Mouse (Mus musculus) gastrocnemius, postnatal 36 days (tissue): Measurements from ENCODE around the gene Mysm1. TPM values are rescaled to one million over a fixed set of nuclear protein-coding genes. Genes with fewer than 3 reads are reported as not detected.
A peak's percentile ranks its signal among the peaks of the same experiment; 100 is the strongest.

ENCODE experiments used
- DNase-seq, 2 experiments: peaks; one replicate each; pipeline ENCODE4 v3.0.0; 2022
- intact Hi-C: fragments of 180-260 bp; cut with DNase I; formaldehyde crosslinking; loops from one replicate; pipeline ENCODE4 v1.15.1; 2025
- long read RNA-seq, 2 experiments: library from polyadenylated mRNA; stranded (forward); transcript quantifications; one replicate each; pipeline ENCODE4 v2.0.0; 2021
- total RNA-seq, 2 experiments: library from RNA; stranded (reverse); gene quantifications; 2 replicates each; pipeline ENCODE4 v1.2.3; 2021

The Mysm1 gene
- total RNA-seq = 1 to 10 TPM; 7.2 to 9.6 TPM
- long read RNA-seq, experiment 1, partial matches to known transcripts = 1 of 3 reads
- long read RNA-seq, experiment 1, other reads (novel, unspliced or antisense) = 1 of 3 reads
- long read RNA-seq, experiment 2, partial matches to known transcripts = 0 of 2 reads
- long read RNA-seq, experiment 2, other reads (novel, unspliced or antisense) = 1 of 2 reads

- peak; percentile 88 to 92 for DNase-seq
- intact Hi-C loops = no loop called here
Observed at GRCm38 (mm10) chr4:94978590-94979499, at the start of gene Mysm1. Gene Mysm1, minus strand, starts transcription at chr4:94979100.

- no peak for DNase-seq
- intact Hi-C loops = no loop called here
Observed at GRCm38 (mm10) chr4:95025847-95026600, 47.1 kb upstream of the Mysm1 start.

DNA sequence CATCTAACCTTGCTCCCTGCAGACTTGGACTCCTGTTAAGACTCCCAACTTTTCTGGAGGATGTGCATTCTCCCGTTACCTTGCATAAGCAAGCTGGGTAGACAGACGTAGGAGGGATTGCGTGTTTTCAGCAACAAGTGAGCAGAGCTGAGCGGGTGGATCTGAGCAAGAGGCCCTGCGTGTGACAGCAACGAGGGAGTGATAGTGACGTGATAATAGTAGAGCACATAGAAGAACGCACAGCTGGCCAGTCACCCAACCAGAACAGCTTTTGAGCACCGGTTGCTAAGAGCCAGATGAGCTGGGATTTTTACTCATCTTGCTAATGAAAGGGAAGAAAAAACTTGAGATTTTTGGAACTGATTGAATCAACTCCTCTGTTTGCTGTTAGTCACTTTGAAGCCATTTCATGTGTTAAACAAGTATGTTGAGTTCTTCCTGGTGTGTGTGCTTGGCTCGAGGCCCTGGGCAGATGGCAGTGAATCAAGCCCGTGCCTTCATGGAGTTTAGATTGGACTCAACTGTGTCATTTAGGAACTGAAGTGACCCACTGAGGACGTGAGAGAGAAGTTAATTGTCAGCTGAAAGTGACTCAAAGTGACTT, 44.6 kb upstream of the Mysm1 start:
- DNase-seq = no peak
- intact Hi-C loops = no loop called here

- DNase-seq = no peak
- intact Hi-C loops = no loop called here
Observed at GRCm38 (mm10) chr4:95021649-95022637, 43.0 kb upstream of the Mysm1 start.

- no peak for DNase-seq
- intact Hi-C loops = no loop called here
Observed at GRCm38 (mm10) chr4:95020201-95020600, 41.3 kb upstream of the Mysm1 start.

GRCm38 (mm10) chr4:95018221-95018620, 39.3 kb upstream of the Mysm1 start:
- no peak for DNase-seq
- intact Hi-C loops = no loop called here

GRCm38 (mm10) chr4:95012706-95013105, 33.8 kb upstream of the Mysm1 start:
- DNase-seq = no peak
- intact Hi-C loops = no loop called here

DNA sequence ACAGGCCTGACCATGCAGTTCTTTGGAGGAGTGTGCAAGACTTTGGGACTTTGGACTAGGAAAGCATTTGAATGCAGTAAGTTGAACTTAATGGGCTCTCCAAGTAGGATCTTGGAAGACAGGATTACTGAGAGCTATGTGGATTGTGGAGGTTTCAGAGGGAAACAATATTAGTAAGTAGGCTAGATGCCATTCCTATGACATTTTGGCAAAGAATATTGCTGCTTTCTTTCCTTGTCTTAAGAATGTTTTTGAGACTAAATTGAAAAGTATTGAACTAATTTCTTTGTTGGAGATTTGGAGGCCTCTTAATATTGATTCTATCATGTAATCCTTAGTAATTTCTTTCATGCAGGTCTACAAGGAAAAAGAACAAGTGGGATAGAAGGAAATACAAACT, 33.4 kb upstream of the Mysm1 start:
- intact Hi-C loops = no loop called here
- DNase-seq = no peak

DNA sequence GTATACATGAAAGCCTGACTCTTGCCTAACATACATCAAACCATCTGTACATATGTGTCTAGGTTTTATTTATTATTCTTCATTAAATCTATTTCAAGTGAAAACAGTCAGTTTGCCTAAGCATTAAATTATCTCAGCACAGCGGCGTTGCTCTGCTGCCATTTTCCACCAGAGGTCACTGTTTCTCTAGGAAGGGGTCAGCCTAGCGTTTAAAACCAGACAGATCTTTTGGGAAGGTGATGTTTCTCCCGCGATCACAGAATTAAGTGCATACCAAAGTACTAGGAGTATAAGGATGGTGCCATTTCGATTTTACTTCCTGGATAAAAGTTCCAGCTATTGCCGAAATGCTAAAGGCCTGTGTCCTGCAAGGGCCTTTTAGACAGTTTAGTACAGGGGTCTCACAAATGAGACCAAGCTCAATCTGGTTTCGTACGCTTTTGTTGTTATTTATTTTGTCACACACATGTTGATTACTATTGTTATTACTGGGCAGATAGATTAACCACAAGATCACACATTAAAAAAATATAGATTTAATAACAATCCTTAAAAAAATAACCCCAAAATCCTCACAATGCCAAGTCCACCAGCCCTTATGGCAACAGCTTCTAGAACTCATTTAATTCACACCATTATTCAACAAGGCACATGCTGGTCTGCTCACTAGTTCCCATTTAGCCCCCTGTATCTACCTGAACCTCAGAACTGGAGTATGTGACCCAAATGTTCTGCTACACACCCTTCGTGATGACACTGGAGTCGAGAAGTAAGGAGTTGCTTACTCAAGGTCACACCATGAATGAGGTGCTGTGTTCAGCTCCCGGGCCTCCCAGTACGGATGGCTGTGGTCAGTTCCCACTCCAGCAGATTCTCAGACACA, 29.5 kb upstream of the Mysm1 start:
- intact Hi-C loops = loop anchor here (1.0 to 5.0 kb wide), 3 partner anchors 39 to 917 kb away; no protein-coding TSS in a partner anchor
- DNase-seq = peak; percentile 53 to 62

DNA sequence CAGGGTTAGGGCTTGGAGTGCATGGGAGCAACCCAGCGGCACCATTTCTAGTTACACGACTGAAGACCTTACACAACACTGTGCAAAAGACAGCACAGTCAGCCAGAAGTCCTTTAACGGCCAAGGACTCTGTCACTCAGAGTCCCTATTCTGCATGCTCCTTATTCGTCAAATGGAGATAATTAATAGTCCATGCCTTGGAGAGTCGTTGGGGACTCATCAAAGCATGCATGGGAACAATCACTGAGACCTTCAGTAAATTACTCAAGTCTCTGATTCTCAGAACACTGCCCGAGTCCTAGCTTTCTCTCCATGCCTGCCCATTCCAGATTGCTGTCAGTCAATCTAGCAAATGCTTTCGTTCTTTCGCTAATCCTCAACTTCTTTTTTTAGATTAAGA, 28.9 kb upstream of the Mysm1 start:
- intact Hi-C loops = loop anchor here (1.0 to 5.0 kb wide), 3 partner anchors 40 to 918 kb away; no protein-coding TSS in a partner anchor
- DNase-seq = no peak

DNA sequence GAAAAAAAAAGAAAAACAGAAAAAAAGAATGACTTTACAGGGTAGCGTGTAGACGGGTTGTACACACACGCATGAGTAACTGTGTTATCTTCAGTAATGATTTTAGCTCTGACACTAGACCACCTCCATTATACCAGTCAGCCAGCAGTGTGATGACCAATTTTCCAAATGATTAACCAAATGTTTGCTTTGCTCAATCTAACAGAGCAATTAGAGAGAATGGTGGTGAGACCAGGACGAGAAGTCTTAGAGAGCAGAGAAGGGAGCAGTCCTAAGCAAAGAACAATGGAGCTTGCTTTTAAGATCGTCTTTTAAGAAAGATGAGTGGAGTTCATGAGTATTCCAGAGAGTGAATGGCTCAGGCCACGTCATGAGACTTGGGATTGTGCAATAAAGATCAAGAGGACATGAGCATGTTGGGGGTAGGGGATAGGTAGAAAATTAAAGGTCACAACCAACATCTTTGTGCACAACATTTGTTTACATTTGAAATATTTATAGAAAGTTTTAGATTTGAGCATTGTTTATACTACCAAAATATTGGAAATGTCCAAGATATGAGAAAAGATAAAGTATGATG, 26.4 kb upstream of the Mysm1 start:
- DNase-seq = no peak
- intact Hi-C loops = loop anchor here (5.0 kb wide), 1 partner anchor 42 kb away; no protein-coding TSS in a partner anchor

- intact Hi-C loops = no loop called here
- no peak for DNase-seq
Observed at GRCm38 (mm10) chr4:95001043-95001775, 22.3 kb upstream of the Mysm1 start.

DNA sequence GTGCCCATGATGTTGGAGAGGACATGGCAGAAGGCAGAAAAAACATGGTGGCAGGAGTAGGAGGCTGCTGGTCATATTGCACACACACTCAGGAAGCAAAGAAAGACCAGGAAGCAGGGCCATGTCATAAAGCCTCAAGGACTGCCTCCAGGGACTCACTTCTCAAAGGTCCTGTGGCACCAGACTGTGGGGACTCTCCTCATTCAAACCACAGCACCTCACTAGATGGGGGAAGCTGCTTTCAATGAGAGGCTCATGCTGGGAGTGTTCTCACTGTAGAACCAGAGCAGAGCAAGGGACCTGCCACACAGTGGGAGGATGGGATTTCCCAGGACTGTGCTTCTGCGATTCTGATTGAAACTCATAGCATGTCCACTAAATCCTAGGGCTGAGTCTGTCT, 21.2 kb upstream of the Mysm1 start:
- intact Hi-C loops = no loop called here
- DNase-seq = no peak

GRCm38 (mm10) chr4:94999249-94999648, 20.3 kb upstream of the Mysm1 start:
- intact Hi-C loops = no loop called here

DNA sequence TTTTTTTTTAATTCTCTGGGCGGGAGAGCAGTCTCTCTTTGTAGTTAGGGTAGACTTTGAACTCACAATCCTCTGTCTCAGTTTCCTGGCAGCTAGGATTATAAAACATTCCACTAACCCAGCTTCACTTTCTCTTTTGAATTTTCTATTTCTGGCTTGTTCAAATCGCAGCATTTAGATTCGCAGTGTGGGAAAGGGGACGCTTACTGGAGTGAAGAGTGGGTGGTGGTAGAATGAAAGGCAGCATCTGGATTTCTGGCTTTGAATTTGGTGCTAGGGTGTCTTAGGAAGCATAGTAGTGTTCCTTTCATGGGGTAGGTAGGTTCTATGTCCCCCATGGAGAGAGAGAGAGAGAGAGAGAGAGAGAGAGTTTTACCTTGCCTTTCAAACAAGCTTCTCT, 17.0 kb upstream of the Mysm1 start:
- no peak for DNase-seq
- intact Hi-C loops = no loop called here

More at GRCm38 (mm10) chr4:94999249-94999648, 20.3 kb upstream of the Mysm1 start:
- no peak for DNase-seq

GRCm38 (mm10) chr4:94990204-94990603, 11.3 kb upstream of the Mysm1 start:
- no peak for DNase-seq
- intact Hi-C loops = no loop called here

DNA sequence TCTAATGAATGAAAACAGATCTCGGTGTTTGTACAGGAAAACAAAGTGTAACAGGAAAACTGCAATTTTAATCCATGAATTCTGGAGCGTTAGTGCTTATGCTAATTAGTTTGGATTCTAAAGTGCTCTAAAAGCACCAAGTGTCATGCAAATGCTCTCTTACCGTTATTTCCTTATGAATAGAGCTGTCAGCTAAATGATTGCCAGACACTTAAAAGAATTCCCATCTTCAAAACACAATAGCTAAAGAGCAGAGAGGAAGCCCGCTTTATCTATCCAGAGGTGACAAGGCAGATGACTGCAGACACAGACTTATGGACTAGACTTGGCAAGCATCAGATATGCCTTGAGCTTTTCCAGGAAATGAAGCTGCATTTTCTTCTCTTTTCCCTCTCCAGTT, 8.8 kb upstream of the Mysm1 start:
- intact Hi-C loops = no loop called here

More for the DNA sequence above, 8.8 kb upstream of the Mysm1 start:
- DNase-seq = no peak
